Mouse (Mus musculus): ENCODE measurements around the gene Cfb.
A peak's percentile ranks its signal among the peaks of the same experiment; 100 is the strongest.

Gene Cfb

DNA sequence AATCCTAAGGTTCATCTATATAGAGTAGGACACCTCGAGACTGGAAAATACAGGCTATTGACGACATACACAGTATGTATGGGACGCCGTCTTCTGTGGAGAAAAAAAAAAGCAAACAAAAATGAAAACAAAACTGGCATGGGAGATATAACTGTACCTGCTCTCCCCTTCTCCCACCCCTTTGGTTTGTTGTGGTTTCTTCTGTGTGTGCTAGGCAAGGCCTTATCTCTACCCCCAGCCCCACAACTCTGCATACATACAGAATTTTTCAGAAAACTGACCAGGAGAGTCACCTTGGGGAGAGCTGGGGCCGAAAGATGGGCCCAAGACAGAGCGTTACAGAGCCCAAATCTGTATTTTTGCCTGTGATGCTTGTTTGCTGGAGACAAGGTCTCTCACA, 22.4 kb upstream of the Cfb start:
- DNase-seq (ENCODE audit: low spot score), result no peak

DNA sequence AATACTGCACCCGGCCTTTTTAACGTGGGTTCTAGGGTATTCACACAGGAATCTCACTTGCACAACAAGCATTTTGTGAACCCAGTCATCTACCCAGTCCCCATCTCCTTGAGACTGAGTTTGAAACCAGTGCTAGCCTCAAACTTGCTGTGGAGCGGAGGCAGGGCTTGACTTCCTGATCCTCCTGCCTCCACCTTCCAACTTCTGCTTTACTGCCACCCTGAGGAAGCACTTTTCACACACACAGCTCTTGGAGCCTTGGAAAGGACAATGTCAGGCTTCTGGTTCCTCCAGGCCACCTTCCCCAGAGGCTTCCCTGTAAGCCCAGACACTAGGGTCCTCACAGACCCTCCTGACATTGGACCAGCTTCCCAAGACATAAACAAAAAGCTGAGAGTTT, 21.0 kb upstream of the Cfb start:
- no peak for DNase-seq (ENCODE audit: low spot score)

DNA sequence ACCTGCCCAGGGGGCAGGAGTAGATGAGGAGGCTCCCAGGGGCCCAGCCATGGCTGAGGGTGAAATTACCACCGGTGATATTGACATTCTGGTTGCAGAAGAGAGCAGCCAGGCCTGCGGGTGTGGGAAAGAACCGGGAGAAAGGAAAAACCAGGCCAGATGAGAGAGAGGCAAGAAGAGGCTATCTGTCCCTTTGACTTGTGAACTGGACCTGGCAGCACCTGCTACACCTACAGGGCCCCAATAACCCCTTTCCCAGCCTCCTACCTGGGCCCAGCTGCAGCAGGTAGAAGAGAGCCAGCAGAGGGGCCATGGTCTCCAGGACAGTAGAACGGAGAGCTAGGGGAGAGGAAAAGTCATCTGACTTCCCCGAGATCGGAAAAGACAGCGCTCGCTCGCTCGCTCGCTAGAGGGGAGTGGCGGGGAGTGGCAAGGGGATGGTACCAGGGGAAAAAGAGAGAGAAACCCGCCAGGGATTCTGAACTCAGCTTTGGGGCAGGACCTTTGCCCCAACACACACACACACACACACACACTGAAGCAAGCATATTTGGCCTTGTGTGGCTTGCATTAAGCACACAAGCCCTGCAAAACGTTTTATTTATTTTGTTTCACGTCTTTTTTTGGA, 19.5 kb upstream of the Cfb start, which contains the start of gene Gm20547:
Gm20547 (minus strand) TSS at position 360 of the 628 bp plus-strand sequence.
- DNase-seq (ENCODE audit: low spot score), result peak; percentile 41

DNA sequence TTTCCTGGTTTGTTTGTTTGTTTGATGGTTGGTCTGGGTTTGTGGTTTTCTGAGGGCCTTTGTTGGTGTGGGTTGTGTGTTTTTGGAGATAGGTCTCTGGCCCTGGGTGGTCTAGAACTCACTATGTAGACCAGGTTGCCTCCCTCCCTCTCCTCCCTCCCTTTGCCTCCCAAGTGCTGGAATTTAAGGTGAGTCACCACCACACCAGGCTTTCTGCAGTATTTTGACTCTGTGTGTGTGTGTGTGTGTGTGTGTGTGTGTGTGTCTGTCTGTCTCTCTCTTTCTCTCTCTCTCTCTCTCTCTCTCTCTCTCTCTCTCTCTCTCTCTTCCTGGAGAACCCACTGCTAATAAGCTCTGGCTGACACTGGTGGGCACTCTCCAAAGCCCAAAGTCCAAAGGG, 18.8 kb upstream of the Cfb start:
- no peak for DNase-seq (ENCODE audit: low spot score)

DNA sequence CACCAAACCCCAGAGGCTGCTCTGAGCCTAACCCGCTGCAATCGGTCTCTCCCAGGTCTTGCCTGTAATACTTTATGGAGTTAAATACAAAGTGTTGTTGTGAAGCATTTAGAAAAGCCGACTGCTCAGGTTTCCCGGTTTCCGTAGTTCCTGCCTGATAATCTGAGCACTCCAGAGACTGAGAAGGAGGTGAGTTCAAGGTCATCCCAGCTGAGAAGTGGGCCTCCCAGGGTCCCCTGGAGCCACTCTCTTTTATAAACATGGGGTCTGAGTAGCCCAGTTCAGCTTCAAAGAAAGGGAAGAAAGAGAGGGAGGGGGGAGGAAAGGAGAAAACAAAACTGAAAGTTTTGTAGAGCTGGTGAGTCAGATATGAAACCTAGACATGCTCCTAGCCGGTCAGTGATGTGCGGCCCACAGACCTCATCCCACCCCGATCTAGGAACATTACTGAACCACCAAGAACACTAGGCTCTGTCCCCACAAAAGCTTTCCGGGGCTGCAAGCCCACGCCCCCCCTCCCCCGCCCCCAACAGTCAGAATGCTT, 17.1 kb upstream of the Cfb start, which contains the start of gene Zbtb12:
Zbtb12 (plus strand) TSS at position 148 of the 544 bp plus-strand sequence.
- no peak for DNase-seq (ENCODE audit: low spot score)

DNA sequence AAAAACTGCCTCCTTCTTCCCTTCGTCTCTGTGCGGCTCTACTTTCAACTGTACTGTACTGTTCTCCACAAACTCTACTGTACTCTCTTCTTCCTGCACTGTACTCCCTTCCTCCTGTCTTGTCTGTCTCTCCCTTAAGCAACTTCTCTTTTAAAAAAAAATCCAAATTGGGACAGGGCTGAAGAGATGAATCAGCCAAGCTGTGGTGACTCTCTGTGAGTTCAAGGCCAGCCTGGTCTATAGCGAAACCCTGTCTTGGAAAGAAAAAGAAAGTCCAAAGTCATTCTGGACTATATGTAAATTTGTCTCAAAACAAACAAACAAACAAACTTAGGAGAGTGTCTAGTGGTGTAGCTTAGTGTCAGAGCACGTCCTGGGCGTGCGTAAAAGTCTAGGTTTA, 12.0 kb upstream of the Cfb start:
- DNase-seq (ENCODE audit: low spot score), result no peak

GRCm38 (mm10) chr17:34865981-34866380, 3.7 kb upstream of the Cfb start:
- no peak for DNase-seq (ENCODE audit: low spot score)

DNA sequence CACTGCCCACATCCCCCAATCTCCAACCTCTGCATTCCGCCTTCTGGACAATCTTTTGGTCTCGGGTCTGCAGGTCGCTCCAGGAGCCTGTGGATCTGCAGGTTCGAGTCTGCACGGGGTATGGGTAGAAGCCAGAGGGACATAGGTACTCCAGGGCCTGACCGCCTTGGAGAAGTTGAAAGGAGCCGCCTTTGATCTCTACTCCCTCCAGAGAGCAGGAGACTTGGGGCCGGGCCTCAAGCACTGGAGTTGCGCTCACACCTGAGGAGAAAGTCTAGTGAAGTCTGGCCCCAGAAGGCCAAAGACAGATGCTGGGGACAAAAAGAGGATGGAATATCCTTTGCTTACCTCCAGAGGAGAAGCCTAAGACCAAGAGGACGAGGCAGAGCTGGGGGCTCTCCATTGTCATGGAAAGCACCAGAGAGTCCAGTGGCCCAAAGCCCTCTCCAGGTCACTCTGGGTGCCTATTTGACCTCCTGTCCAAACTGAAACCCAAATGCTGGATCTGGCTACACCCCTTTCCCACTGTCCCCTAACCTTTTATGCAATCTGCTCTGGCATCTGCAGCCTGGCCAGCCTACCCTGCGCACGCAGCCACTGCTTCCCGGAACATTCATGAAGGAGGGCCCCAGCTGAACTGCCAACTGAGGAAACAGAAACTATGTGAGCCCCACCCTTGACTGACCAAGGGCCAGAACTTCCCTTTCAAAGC, 458 bp downstream of the Cfb start:
- no peak for DNase-seq (ENCODE audit: low spot score)

DNA sequence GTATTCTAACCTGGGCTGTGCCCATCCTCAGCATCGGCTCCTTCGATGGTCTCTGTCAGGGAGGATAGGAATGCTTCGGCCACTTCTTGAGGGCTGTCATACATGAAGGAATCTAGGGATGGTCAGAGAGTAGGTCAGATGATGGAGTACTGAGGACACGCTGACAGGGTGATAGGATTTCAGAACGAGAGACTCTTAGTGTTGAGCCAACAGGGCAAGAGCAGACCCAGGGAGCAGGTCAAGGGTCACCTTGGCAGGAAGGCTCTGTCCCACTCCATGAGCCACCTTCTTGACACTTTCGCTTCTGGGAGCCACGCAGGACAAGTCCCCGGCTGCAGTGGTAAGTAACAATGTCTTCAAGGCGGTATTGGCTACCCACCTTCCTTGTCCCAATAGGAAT, 1.8 kb downstream of the Cfb start:
- DNase-seq (ENCODE audit: low spot score), result no peak

GRCm38 (mm10) chr17:34858670-34859069, 3.6 kb downstream of the Cfb start:
- DNase-seq (ENCODE audit: low spot score), result no peak

- DNase-seq (ENCODE audit: low spot score), result peak; percentile 72
Measured at GRCm38 (mm10) chr17:34855825-34856224, 6.5 kb downstream of the Cfb start.

- no peak for DNase-seq (ENCODE audit: low spot score)
Measured at GRCm38 (mm10) chr17:34854761-34855160, 7.6 kb downstream of the Cfb start.

GRCm38 (mm10) chr17:34853511-34853910, 8.8 kb downstream of the Cfb start:
- DNase-seq (ENCODE audit: low spot score), result no peak

- DNase-seq (ENCODE audit: low spot score), result peak; percentile 20
Measured at GRCm38 (mm10) chr17:34850517-34851125, 11.7 kb downstream of the Cfb start.

GRCm38 (mm10) chr17:34849722-34850516, 12.4 kb downstream of the Cfb start, which contains the start of the genes Skiv2l and Nelfe:
TSS of gene Skiv2l (minus strand) at chr17:34850210.
TSS of gene Nelfe (plus strand) at chr17:34850391.
- peak; percentile 99 for DNase-seq (ENCODE audit: low spot score)

GRCm38 (mm10) chr17:34847615-34848014, 14.7 kb downstream of the Cfb start:
- DNase-seq (ENCODE audit: low spot score), result no peak

GRCm38 (mm10) chr17:34847192-34847591, 15.1 kb downstream of the Cfb start:
- no peak for DNase-seq (ENCODE audit: low spot score)

- DNase-seq (ENCODE audit: low spot score), result no peak
Measured at GRCm38 (mm10) chr17:34844884-34845283, 17.4 kb downstream of the Cfb start.

- no peak for DNase-seq (ENCODE audit: low spot score)
Measured at GRCm38 (mm10) chr17:34840736-34841307, 21.5 kb downstream of the Cfb start.

- no peak for DNase-seq (ENCODE audit: low spot score)
Measured at GRCm38 (mm10) chr17:34838785-34839184, 23.5 kb downstream of the Cfb start.

DNA sequence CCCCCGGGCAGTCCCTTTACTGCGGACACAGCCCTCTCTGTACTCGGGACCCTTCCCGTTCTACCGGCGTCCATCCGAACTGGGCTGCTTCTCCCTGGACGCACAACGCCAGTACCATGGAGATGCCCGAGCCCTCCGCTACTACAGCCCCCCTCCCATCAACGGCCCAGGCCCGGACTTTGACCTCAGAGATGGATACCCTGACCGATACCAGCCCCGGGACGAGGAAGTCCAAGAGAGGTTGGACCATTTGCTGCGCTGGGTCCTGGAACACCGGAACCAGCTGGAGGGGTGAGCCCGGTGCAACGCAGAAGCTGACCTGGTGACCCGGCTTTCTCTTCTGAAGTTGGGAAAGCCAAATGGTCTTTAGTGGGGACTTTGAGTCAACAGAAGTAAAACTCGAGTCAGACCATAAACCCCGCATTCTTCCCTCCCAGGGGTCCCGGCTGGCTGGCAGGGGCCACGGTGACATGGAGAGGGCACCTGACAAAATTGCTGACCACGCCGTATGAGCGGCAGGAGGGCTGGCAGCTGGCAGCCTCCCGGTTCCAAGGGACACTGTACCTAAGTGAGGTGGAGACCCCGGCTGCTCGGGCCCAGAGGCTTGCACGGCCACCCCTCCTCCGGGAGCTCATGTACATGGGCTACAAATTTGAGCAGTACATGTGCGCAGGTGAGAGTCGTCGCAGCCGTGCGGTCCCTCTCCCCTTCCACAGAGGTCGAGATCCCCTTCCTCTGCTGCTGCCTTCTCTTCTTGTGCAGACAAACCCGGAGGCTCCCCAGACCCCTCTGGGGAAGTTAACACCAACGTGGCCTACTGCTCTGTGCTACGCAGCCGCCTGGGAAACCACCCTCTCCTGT, 24.6 kb downstream of the Cfb start:
- DNase-seq (ENCODE audit: low spot score), result no peak

All from MN1 (cell line).